Mouse (Mus musculus) heart, postnatal 14 days (tissue): Measurements from ENCODE around the gene Pln. TPM values are rescaled to one million over a fixed set of nuclear protein-coding genes. Genes with fewer than 3 reads are reported as not detected.

ENCODE experiments used
- total RNA-seq, 2 experiments: library from RNA; stranded (reverse); gene quantifications; 2 replicates each; pipeline ENCODE4 v1.2.3; 2021

Gene Pln
- total RNA-seq, 2 experiments from 2014 or later: 4,906 to 5,350 TPM

Other genes starting within 250 kb of the Pln start
- gene Cep85l, start 42.3 kb downstream of the Pln start, total RNA-seq: 10 to 100 TPM; 18.8 to 21.0 TPM